Mouse (Mus musculus) neural tube, embryonic 12.5 days (tissue): ENCODE data around the gene Fkbp5. TPM values are rescaled to one million over a fixed set of nuclear protein-coding genes. Genes with fewer than 3 reads are reported as not detected.
"Not testable (repeated sequence)": the region's sequence is repeated elsewhere in the genome, so short reads cannot be mapped to it uniquely, and the experiment has no call there.

ENCODE experiments used
- ATAC-seq: fragments of 200-750 bp; cut with Nextera tagmentation; 2 replicates; pipeline ENCODE4 v1.8.0; 2017; ENCODE audit warnings: low read depth, mild to moderate bottlenecking, moderate TSS enrichment, moderate library complexity; ENCODE audit not compliant: low FRiP score
- H3K27ac ChIP-seq: fragments of 300-500 bp; sonication (generic); 2 replicates; pipeline ENCODE4 v1.5.1; 2016
- H3K27me3 ChIP-seq: fragments of 300-500 bp; sonication (generic); replicated peaks from 2 replicates; pipeline ENCODE4 v1.6.1; 2016; ENCODE audit warnings: mild to moderate bottlenecking
- H3K36me3 ChIP-seq: fragments of 300-500 bp; sonication (generic); 2 replicates; pipeline ENCODE4 v1.6.1; 2016; ENCODE audit warnings: mild to moderate bottlenecking
- H3K4me1 ChIP-seq: fragments of 300-500 bp; sonication (generic); 2 replicates; pipeline ENCODE4 v1.6.1; 2016
- H3K4me2 ChIP-seq: fragments of 300-500 bp; sonication (generic); replicated peaks from 2 replicates; pipeline ENCODE4 v1.6.1; 2016; ENCODE audit warnings: mild to moderate bottlenecking
- H3K4me3 ChIP-seq: fragments of 300-500 bp; sonication (generic); 2 replicates; pipeline ENCODE4 v1.5.1; 2016
- H3K9ac ChIP-seq: fragments of 300-500 bp; sonication (generic); 2 replicates; pipeline ENCODE4 v1.6.1; 2016; ENCODE audit warnings: mild to moderate bottlenecking
- H3K9me3 ChIP-seq: fragments of 300-500 bp; sonication (generic); 2 replicates; pipeline ENCODE4 v1.6.1; 2016; ENCODE audit warnings: mild to moderate bottlenecking
- WGBS: fragments of 180-500 bp; shearing (Covaris S2); methylation state at CpG from one replicate; pipeline ENCODE4 v1.1.7; 2016; 5-methylcytosine and 5-hydroxymethylcytosine counted together
- polyA plus RNA-seq: library from polyadenylated mRNA; unstranded; fragments of >200 nt; fragmentation: Nextera tagmentation; extraction: Ambion mirVana; gene quantifications from 2 replicates; pipeline ENCODE4 v1.2.1, GENCODE M21; 2016

The Fkbp5 gene
- polyA plus RNA-seq, 1 experiment from 2014 or later, result 34.1 TPM

DNA sequence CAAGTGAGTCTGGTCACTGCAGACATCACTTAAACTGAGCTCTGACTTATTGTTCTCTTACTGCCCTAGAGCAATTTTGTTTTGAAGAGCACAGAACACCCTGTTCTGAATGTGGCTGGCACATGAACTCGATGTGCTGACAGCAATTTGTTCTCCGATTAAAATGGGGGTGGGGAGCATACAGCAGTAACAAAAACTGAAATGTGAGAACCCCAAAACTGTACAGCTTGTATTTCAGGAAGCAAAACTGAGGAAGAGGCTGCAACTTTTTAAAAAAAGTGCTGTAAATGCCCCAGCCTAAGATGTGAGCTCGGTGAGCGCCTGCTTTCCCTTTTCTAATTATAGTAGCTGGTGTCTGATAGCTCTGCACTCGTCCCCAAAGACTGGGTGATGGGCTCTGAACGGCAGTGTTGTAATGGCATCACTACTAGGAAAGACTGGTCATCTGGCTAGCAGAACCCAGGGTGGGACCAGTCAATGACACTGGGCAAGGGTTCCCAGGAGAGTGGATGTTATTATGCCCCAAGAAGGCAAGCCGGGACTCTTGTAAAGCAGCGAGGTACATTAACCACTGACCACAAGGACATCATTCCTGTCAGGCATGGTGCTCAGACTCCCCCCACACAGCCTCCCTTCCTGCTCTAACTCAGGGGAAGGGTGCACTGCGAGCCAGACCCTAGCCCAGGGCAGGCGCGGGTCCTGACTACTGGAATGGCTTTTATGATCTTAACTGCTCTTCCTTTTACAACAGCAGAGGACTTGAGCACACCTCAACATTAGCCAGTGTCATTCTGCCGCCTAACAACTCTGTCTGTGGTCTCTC, 96.9 kb downstream of the Fkbp5 start:
- Histone ChIP-seq H3K27ac (no peak overlapping the region), H3K4me3 (no peak overlapping the region), H3K27me3 (no peaks in the 10 kb centered on the region), H3K9me3 (no peaks in the 10 kb centered on the region), H3K36me3 (no peaks in the 10 kb centered on the region), H3K4me1 (0 out of 2 replicates have a peak, but pooled peaks cover 9% of the 10 kb centered on the region), H3K9ac (no peak overlapping the region), H3K4me2 (no peak overlapping the region)
- 39% methylated on average over 12 of the region's 12 CpGs for WGBS
- no peak for ATAC-seq

DNA sequence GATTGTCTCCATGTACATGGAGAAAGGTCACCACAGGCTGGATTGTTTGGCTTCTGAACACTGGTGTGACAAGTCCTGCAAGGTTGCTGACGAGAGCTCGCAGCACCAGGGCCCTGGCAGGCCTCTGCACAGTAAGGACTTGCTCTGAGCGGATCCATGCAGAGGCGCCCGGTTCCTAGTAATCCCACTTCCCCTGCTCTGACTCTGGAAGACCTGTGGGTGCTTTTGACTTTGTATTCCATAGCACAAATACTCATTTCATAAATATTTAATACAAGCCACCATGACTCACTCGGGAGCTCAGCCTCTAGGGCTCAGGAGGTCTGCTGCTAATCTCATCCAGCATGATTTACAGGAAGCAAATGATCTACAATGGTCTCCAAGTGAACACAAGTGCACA, 97.7 kb downstream of the Fkbp5 start:
- Histone ChIP-seq H3K27ac (no peak overlapping the region), H3K4me3 (no peak overlapping the region), H3K27me3 (no peaks in the 10 kb centered on the region), H3K9me3 (no peaks in the 10 kb centered on the region), H3K4me1 (0 out of 2 replicates have a peak, but pooled peaks cover 9% of the 10 kb centered on the region), H3K9ac (no peak overlapping the region), H3K36me3 (no peaks in the 10 kb centered on the region), H3K4me2 (no peak overlapping the region)
- 83% methylated on average over 6 of the region's 6 CpGs for WGBS
- ATAC-seq, result no peak

DNA sequence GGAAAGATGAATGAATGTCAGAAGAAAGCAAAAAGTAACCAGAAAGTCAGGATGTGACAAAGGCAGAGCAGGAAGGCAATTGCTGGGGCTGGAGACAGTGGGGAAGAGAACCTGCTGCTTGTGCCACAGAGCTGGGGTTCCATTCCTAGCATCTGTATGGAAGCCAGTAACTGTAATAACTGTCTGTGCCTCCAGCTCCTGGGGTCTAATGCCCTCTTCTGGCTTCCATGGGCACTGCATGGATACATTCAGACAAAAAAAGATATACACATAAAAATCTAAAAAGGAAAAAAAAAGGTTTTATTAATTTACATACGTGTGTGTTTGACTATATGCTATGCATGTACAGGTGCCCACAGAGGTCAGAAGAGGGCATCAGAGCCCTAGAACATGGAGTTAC, 98.4 kb downstream of the Fkbp5 start:
- Histone ChIP-seq H3K27ac (no peak overlapping the region), H3K4me2 (no peak overlapping the region), H3K4me3 (no peak overlapping the region), H3K9me3 (no peaks in the 10 kb centered on the region), H3K36me3 (0 out of 2 replicates have a peak, but pooled peaks cover 2% of the 10 kb centered on the region), H3K9ac (no peak overlapping the region), H3K4me1 (0 out of 2 replicates have a peak, but pooled peaks cover 9% of the 10 kb centered on the region), H3K27me3 (no peaks in the 10 kb centered on the region)
- ATAC-seq, result no peak
- 86% methylated on average over 1 of the region's 1 CpGs for WGBS

DNA sequence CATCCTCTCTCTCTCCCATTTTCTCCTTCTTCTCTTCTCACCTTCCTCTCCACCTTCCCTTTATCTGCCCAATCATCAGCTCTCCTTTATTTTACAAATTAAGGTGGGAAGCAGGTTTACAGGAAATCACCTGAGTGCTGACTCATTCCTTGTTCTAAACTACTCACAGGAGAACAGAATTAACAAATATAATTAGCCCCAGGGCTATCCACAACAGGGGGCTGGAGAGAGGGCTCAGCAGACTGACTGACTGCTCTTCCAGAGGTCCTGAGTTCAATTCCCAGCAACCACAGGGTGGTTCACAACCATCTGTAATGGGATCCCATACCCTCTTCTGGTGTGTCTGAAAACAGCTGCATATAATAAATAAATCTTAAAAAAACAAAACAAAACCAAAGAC, 98.8 kb downstream of the Fkbp5 start:
- not testable (repeated sequence) for ATAC-seq, H3K36me3 ChIP-seq, H3K4me1 ChIP-seq, H3K27me3 ChIP-seq, H3K9ac ChIP-seq, H3K9me3 ChIP-seq, H3K4me2 ChIP-seq, H3K27ac ChIP-seq, H3K4me3 ChIP-seq

DNA sequence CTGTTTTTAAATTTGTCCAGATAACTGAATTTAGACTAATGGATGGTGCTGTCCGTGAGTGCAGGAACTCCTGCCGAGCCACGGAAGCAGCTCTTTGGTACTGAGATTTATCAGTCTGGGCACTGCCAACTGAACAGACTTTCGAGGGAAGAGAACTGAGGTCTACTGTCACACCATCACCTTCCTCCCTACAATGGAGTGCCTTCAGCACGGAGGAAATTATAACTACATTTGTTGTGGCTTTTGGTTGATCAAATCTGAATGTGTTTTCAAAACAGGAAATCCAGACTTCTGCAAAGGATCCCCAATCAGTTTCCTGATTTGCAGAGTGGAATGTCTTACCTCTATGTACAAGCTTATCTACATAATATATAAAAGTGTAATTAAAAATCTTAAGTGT, 99.6 kb downstream of the Fkbp5 start:
- H3K4me2 ChIP-seq, result no peak overlapping the region
- WGBS, result 91% methylated on average over 5 of the region's 5 CpGs
- H3K9me3 ChIP-seq, result no peaks in the 10 kb centered on the region
- no peak overlapping the region for H3K9ac ChIP-seq
- no peak overlapping the region for H3K27ac ChIP-seq
- H3K27me3 ChIP-seq, result no peaks in the 10 kb centered on the region
- H3K4me1 ChIP-seq, result 0 out of 2 replicates have a peak, but pooled peaks cover 9% of the 10 kb centered on the region
- 0 out of 2 replicates have a peak, but pooled peaks cover 2% of the 10 kb centered on the region for H3K36me3 ChIP-seq
- ATAC-seq, result no peak
- H3K4me3 ChIP-seq, result no peak overlapping the region

DNA sequence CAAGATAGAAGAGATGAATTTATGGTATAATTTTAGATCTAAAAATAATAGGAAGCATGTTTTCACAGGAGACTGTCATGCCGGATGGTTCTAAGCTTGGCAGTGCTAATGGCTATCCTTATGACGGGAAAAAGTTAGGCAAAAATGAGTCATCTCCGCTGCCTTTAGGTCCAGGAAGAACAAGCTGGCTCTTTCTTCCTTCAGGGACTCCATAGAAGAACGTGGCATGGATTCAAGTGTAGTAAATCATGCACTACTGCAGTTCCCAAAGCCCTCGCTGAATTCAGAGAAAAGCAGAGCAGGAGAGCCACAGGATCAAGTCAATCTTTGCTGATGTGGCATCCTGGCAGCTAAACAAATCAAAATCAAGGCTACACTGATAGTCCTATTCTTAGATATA, 102.1 kb downstream of the Fkbp5 start:
- no peak for ATAC-seq
- H3K27me3 ChIP-seq, result no peaks in the 10 kb centered on the region
- no peak overlapping the region for H3K9ac ChIP-seq

DNA sequence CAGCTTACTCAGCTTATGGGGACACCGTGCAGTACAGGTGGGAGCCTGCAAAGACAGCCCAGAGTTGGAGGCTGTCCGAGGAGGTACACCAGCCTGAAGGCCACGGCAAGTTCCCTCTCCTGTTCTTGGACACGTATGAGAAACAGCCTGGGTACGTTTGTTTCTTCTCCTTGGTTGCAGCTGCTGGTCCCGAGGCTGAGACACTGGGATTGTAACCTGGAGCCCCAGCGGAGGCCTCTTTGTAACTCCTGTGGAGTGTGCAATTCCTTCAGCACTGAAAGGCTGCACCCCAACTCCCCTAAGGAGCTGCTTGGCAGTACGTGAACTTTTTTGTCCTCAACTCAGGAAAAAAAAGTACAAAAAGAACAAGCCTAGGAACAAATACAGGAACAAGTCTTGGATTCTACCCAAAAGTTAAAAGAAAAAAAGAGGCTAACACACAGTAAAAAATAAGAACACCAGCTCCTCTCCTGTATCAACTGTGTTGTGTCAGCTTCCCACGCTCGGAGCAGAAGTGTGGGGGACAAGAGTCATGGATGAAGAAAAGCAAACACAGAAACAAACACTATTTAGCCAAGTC, 105.9 kb downstream of the Fkbp5 start:
- ATAC-seq, result no peak
- no peaks in the 10 kb centered on the region for H3K4me1 ChIP-seq
- 87% methylated on average over 10 of the region's 10 CpGs for whole genome bisulfite sequencing
- no peak overlapping the region for H3K4me2 ChIP-seq
- no peak overlapping the region for H3K27ac ChIP-seq
- no peak overlapping the region; the same call in 1 of the 2 replicates for H3K9ac ChIP-seq
- H3K9me3 ChIP-seq, result no peaks in the 10 kb centered on the region
- H3K27me3 ChIP-seq, result no peaks in the 10 kb centered on the region
- no peak overlapping the region for H3K4me3 ChIP-seq
- H3K36me3 ChIP-seq, result peaks cover 19% of the 10 kb centered on the region

More for the DNA sequence above, 102.1 kb downstream of the Fkbp5 start:
- Histone ChIP-seq H3K4me3 (no peak overlapping the region), H3K4me1 (no peaks in the 10 kb centered on the region), H3K4me2 (no peak overlapping the region), H3K9me3 (no peaks in the 10 kb centered on the region), H3K36me3 (peaks cover 8% of the 10 kb centered on the region; the same call in 1 of the 2 replicates), H3K27ac (no peak overlapping the region)
- WGBS, result 83% methylated on average over 5 of the region's 5 CpGs

DNA sequence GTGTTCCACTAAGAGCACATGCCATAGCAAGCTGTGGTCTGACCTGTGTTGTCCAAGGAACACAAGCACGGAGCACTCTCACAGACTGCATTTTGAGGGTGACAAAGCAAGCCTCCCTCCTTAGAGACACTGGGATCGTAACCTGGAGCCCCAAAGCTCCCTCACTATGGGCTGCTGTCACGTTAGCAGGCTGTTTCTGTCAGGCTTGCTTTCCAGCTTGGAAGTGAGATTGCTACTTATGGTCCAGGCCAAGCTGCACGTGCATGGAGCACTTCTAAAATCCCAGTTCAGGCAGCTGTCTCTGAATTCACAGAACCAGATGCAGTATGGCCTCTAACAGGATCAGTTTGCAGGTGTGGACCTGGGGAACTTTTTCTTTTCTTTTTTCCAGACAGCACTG, 106.6 kb downstream of the Fkbp5 start:
- Histone ChIP-seq H3K27ac (no peak overlapping the region), H3K4me2 (no peak overlapping the region), H3K9me3 (no peaks in the 10 kb centered on the region), H3K36me3 (peaks cover 26% of the 10 kb centered on the region), H3K4me1 (no peaks in the 10 kb centered on the region), H3K9ac (no peak overlapping the region), H3K27me3 (no peaks in the 10 kb centered on the region), H3K4me3 (no peak overlapping the region)
- whole genome bisulfite sequencing, result 92% methylated on average over 4 of the region's 4 CpGs
- no peak for ATAC-seq

DNA sequence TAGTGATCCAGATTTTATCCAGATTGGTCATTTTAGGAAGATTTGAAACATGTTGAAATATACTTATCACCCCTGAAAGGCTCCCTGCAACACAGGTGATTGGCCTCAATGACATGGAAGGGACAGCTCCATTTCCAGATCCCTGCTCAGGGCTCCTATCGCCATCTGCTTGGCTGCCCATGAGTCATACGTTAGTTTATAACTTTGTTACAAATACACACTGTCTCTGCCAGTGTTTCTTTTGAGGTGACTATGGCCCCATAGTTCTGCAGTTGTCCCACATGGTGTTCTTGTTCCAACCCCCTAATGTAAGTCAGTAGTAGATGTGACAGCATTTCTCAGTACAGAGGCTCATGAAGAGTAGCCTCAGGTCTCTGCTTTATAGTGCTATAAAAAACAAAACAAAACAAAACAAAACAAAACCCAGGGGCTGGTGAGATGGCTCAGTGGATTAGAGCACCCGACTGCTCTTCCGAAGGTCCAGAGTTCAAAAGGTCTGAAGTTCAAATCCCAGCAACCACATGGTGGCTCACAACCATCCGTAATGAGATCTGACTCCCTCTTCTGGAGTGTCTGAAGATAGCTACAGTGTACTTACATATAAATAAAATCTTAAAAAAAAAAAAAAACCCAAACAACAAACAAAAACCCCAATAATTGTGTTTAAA, 108.9 kb downstream of the Fkbp5 start:
- no peaks in the 10 kb centered on the region for H3K9me3 ChIP-seq
- peaks cover 31% of the 10 kb centered on the region for H3K36me3 ChIP-seq
- 85% methylated on average over 5 of the region's 5 CpGs for whole genome bisulfite sequencing
- H3K4me1 ChIP-seq, result no peaks in the 10 kb centered on the region
- H3K4me3 ChIP-seq, result no peak overlapping the region
- H3K27me3 ChIP-seq, result no peaks in the 10 kb centered on the region
- no peak for ATAC-seq
- H3K4me2 ChIP-seq, result no peak overlapping the region
- H3K9ac ChIP-seq, result no peak overlapping the region
- H3K27ac ChIP-seq, result no peak overlapping the region

DNA sequence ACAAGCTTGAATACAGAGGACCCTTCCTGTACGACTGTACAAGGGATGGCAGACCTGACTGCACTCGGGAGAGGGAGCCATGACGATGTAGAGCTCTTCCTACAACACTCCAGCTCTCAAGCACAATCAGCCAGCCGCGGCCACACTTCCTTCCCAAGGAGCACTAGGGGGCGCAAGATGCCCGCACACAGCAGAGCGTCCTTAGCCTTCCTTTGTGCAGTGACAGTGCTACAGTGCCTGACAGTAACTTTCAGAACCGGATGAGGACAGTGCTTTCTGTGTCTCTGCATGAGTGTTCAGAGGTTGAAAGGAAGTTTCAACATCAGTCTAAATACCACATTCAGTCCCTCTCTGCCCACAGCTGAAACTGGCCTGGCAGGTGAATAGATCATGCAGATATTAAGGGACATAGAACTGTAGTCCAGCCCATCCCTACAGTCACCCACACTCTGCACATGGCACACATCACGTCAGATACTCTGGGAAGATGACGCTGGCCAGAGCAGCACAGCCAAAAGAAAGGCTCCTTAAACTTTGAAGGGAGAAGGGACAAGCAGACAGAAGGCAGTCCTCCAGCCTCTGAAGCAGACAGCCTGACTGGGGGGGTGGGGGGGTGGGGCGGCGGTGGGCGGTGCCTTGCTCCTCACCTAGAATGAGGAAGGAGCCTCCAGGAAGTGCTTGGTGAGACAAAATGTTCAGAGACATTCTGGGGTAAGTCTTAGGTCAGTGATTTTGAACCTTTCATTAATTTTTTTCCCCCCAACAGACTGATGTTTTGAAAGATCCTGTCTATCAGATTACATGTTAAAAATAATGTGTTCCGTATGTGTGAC, 109.7 kb downstream of the Fkbp5 start:
- Histone ChIP-seq H3K9ac (no peak overlapping the region), H3K4me3 (no peak overlapping the region), H3K27me3 (no peaks in the 10 kb centered on the region), H3K4me2 (no peak overlapping the region), H3K9me3 (no peaks in the 10 kb centered on the region), H3K36me3 (peaks cover 33% of the 10 kb centered on the region), H3K27ac (no peak overlapping the region), H3K4me1 (no peaks in the 10 kb centered on the region)
- 0 out of 2 replicates have a peak, but pooled peaks have one; percentile 44 for ATAC-seq
- 50% methylated on average over 15 of the region's 15 CpGs for WGBS

DNA sequence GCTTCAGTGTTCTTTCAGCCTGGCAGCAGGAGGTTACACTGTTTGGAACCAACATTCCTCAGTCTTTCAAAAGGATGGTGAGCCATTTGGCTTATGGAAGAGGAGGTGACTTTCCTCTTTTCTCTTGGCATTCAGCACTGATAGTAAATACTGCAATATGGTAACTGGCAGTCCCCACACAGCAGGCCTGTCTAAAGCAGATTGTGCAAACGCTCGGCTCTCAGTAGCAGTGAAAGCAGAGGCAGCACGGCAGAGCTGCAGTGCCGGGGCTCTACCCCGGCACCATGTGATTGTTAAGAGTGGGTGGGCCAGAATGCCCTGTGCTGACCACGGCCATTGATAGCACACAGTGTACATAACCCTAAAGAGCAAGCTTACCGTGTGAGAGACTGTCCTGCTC, 110.9 kb downstream of the Fkbp5 start:
- H3K4me3 ChIP-seq, result no peak overlapping the region
- no peak overlapping the region for H3K4me2 ChIP-seq
- no peak overlapping the region for H3K9ac ChIP-seq
- no peak for ATAC-seq
- H3K9me3 ChIP-seq, result no peaks in the 10 kb centered on the region
- no peaks in the 10 kb centered on the region for H3K27me3 ChIP-seq
- no peaks in the 10 kb centered on the region for H3K4me1 ChIP-seq
- no peak overlapping the region for H3K27ac ChIP-seq
- H3K36me3 ChIP-seq, result peaks cover 37% of the 10 kb centered on the region
- WGBS, result 91% methylated on average over 7 of the region's 7 CpGs

DNA sequence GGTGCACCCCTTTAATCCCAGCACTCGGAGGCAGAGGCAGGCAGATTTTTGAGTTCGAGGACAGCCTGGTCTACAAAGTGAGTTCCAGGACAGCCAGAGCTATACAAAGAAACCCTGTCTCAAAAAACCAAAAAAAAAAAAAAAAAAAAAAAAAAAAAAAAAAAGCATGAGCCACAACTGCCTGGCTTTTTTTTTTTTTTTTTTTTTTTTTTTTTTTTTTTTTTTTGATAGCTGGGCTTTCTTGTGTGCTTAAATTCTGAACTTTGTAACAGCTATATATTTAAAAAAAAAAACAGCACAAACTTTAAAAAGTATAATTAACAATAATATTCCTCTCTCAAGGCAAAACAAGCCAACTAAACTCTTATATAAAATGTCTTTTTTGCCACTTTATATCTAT, 112.6 kb downstream of the Fkbp5 start:
- WGBS, result 95% methylated on average over 2 of the region's 2 CpGs
- not testable (repeated sequence) for H3K9me3 ChIP-seq, H3K27me3 ChIP-seq, H3K9ac ChIP-seq, H3K27ac ChIP-seq, ATAC-seq, H3K4me2 ChIP-seq, H3K4me3 ChIP-seq, H3K4me1 ChIP-seq
- H3K36me3 ChIP-seq, result peaks cover 42% of the 10 kb centered on the region
